Mouse (Mus musculus) MEL (cell line): ENCODE measurements around the gene Gm20388. TPM values are rescaled to one million over a fixed set of nuclear protein-coding genes. Genes with fewer than 3 reads are reported as not detected.

ENCODE experiments used
- DNase-seq: peaks from one replicate; pipeline ENCODE4 v3.0.0; 2011; ENCODE audit warnings: low read depth, low spot score
- H3K27ac ChIP-seq: 2 replicates; pipeline ENCODE4 v1.5.1; 2012; ENCODE audit warnings: low read depth, mild to moderate bottlenecking, control low read depth, low read length, moderate library complexity; ENCODE audit not compliant: control insufficient read depth
- H3K27me3 ChIP-seq, 2 experiments: fragments of 150-350 bp in 1 of 2; sonication (generic) in 1 of 2; 2 replicates each; pipeline ENCODE4 v1.6.1; 2012; ENCODE audit warnings: low read length in 2 of 2, mild to moderate bottlenecking in 2 of 2, improper control_type of control experiment in 1 of 2, moderate library complexity in 1 of 2; ENCODE audit not compliant: insufficient read depth in 2 of 2, control insufficient read depth in 1 of 2
- H3K36me3 ChIP-seq, 2 experiments: 2 replicates each; pipeline ENCODE4 v1.6.1; 2012 to 2014; ENCODE audit warnings: low read length in 2 of 2, improper control_type of control experiment in 1 of 2, inconsistent platforms in 1 of 2, mild to moderate bottlenecking in 1 of 2; ENCODE audit not compliant: insufficient read depth in 2 of 2, control insufficient read depth in 1 of 2
- H3K4me1 ChIP-seq, 2 experiments: fragments of 150-350 bp in 1 of 2; sonication (generic) in 1 of 2; 2 replicates each; pipeline ENCODE4 v1.6.1; 2012; ENCODE audit warnings: low read length in 2 of 2, improper control_type of control experiment in 1 of 2, mild to moderate bottlenecking in 1 of 2; ENCODE audit not compliant: insufficient read depth in 2 of 2, control insufficient read depth in 1 of 2
- H3K4me3 ChIP-seq, 2 experiments: fragments of 150-350 bp in 1 of 2; sonication (generic) in 1 of 2; 2 replicates each; pipeline ENCODE4 v1.5.1; 2012; ENCODE audit warnings: low read depth in 2 of 2, low read length in 2 of 2, mild to moderate bottlenecking in 2 of 2, moderate library complexity in 2 of 2, control low read depth in 1 of 2, improper control_type of control experiment in 1 of 2; ENCODE audit not compliant: control insufficient read depth in 1 of 2, insufficient read depth in 1 of 2
- H3K79me2 ChIP-seq: 2 replicates; pipeline ENCODE4 v1.6.1; 2012; ENCODE audit warnings: mild to moderate bottlenecking, low read length, moderate library complexity; ENCODE audit not compliant: control insufficient read depth, poor library complexity, insufficient read depth
- H3K9ac ChIP-seq: 2 replicates; pipeline ENCODE4 v1.6.1; 2012; ENCODE audit warnings: low read depth, mild to moderate bottlenecking, control low read depth, low read length, moderate library complexity; ENCODE audit not compliant: control insufficient read depth, poor library complexity, severe bottlenecking
- H3K9me3 ChIP-seq: fragments of 150-350 bp; sonication (generic); replicated peaks from 2 replicates; pipeline ENCODE4 v1.6.1; 2012; ENCODE audit warnings: mild to moderate bottlenecking, low read length, improper control_type of control experiment, moderate library complexity; ENCODE audit not compliant: insufficient read depth
- ELF1 ChIP-seq: IDR thresholded peaks from 2 replicates; pipeline ENCODE4 v1.6.1; 2014; ENCODE audit warnings: low read depth, mild to moderate bottlenecking, inconsistent platforms, low read length, improper control_type of control experiment, moderate library complexity
- EP300 ChIP-seq, 2 experiments: IDR thresholded peaks; 2 replicates each; pipeline ENCODE4 v1.6.1; 2011; ENCODE audit warnings: improper control_type of control experiment in 2 of 2, low read length in 2 of 2, low read depth in 1 of 2, mild to moderate bottlenecking in 1 of 2
- ETS1 ChIP-seq: IDR thresholded peaks from 2 replicates; pipeline ENCODE4 v1.6.1; 2012; ENCODE audit warnings: low read depth, mild to moderate bottlenecking, inconsistent platforms, low read length, improper control_type of control experiment, moderate library complexity
- KAT2A ChIP-seq: conservative IDR thresholded peaks from 2 replicates; pipeline ENCODE4 v1.6.1; 2012; ENCODE audit warnings: low read depth, low read length, improper control_type of control experiment, inconsistent platforms
- MAX ChIP-seq: IDR thresholded peaks from 2 replicates; pipeline ENCODE4 v1.6.1; 2011; ENCODE audit warnings: low read length, improper control_type of control experiment
- MEF2A ChIP-seq: IDR thresholded peaks from 2 replicates; pipeline ENCODE4 v1.6.1; 2014; ENCODE audit warnings: low read depth, mild to moderate bottlenecking, inconsistent platforms, low read length, improper control_type of control experiment; ENCODE audit not compliant: poor library complexity, insufficient replicate concordance, severe bottlenecking; ENCODE audit errors: extremely low read depth
- MXI1 ChIP-seq: IDR thresholded peaks from 2 replicates; pipeline ENCODE4 v1.6.1; 2011; ENCODE audit warnings: mild to moderate bottlenecking, low read depth, low read length, improper control_type of control experiment
- POLR2AphosphoS5 ChIP-seq: IDR thresholded peaks from 2 replicates; pipeline ENCODE4 v1.6.1; 2012; ENCODE audit warnings: low read depth, borderline replicate concordance, mild to moderate bottlenecking, inconsistent platforms, low read length, moderate library complexity, mixed read lengths
- SIN3A ChIP-seq: IDR thresholded peaks from 2 replicates; pipeline ENCODE4 v1.6.1; 2012; ENCODE audit warnings: low read length, improper control_type of control experiment, inconsistent platforms
- SMC3 ChIP-seq: IDR thresholded peaks from 2 replicates; pipeline ENCODE4 v1.6.1; 2011; ENCODE audit warnings: low read depth, low read length, improper control_type of control experiment
- TCF12 ChIP-seq: IDR thresholded peaks from 2 replicates; pipeline ENCODE4 v1.6.1; 2014; ENCODE audit warnings: low read depth, mild to moderate bottlenecking, inconsistent platforms, low read length, improper control_type of control experiment, moderate library complexity
- USF1 ChIP-seq: IDR thresholded peaks from 2 replicates; pipeline ENCODE4 v1.6.1; 2014; ENCODE audit warnings: low read depth, mild to moderate bottlenecking, inconsistent platforms, low read length, improper control_type of control experiment, moderate library complexity
- USF2 ChIP-seq, 2 experiments: IDR thresholded peaks; 2 replicates each; pipeline ENCODE4 v1.6.1; 2011 to 2012; ENCODE audit warnings: improper control_type of control experiment in 2 of 2, low read length in 2 of 2, borderline replicate concordance in 1 of 2, inconsistent platforms in 1 of 2, low read depth in 1 of 2, mild to moderate bottlenecking in 1 of 2; ENCODE audit not compliant: insufficient read depth in 1 of 2
- polyA plus RNA-seq, 2 experiments: library from polyadenylated mRNA; stranded (reverse) in 1 of 2; unstranded in 1 of 2; fragments of >175 nt in 1 of 2; fragments of >200 nt in 1 of 2; gene quantifications; 2 replicates each; pipeline versions ENCODE4 v1.2.1 to v1.2.4; 2012; ENCODE audit warnings: low replicate concordance in 2 of 2, low read depth in 1 of 2; ENCODE audit not compliant: insufficient read length in 2 of 2, insufficient read depth in 1 of 2, missing spikeins in 1 of 2
- total RNA-seq: library from RNA; depleted of rRNA; stranded (reverse); fragments of 300-350 nt; gene quantifications from 2 replicates; pipeline ENCODE4 v1.2.3, GENCODE M21; 2012

Gm20388 gene
- total and polyA plus RNA-seq, 3 experiments = 11.1 to 17.8 TPM; not detected in 1

DNA sequence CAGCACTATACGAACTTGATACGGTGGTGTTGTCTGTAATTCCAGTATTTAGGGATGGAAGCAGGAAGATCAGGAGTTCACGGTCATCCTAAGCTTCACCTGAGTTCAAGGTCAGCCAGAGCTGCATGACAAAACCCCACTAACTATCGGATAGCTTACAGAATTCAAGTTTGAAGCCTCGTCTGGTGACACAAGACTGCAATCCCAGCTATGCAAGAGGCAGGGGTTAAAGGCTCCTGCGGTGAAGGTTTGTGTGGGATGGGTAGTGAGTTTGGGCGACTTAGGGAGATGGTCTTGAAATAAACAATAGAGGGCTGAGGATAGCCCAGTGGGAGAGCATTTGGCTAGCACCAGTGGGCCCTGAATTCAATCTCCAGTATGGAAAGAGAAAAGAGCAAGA, 4287.6 kb downstream of the Gm20388 start:
- Histone ChIP-seq H3K9ac (no peak overlapping the region), H3K4me3 (no peak overlapping the region), H3K36me3 (no peaks in the 10 kb centered on the region), H3K79me2 (no peaks in the 10 kb centered on the region), H3K9me3 (no peaks in the 10 kb centered on the region), H3K27ac (no peak overlapping the region), H3K27me3 (peaks cover 0 to 2% of the 10 kb centered on the region in 2 experiments; a peak in 1 of 4 replicates), H3K4me1 (no peaks in the 10 kb centered on the region)
- no peak for DNase-seq
- no peak for TF ChIP-seq MAX
- no peak for TF ChIP-seq ELF1
- TF ChIP-seq MEF2A = no peak
- no peak for TF ChIP-seq SIN3A

DNA sequence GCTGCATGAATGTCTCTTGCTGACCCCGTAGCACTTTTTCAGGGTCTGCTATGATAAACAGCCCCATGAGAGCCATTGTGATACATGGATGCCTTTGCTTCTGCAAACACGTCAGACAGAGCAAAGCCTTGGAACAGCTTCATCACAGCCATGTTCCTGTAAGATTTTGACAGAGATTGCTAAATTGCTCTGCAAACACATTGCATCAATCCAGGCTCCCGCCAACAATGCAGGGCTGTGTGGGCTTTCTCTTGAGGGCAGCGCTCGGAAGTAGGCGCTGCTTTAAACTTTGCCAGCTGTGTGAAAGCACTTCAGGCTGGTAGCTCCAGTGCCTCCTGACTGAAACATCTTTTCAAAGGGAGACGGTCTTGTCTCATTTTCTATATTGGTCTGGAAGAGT, 4289.8 kb downstream of the Gm20388 start:
- Histone ChIP-seq H3K4me3 (no peak overlapping the region), H3K4me1 (no peaks in the 10 kb centered on the region), H3K27me3 (peaks cover 0 to 3% of the 10 kb centered on the region in 2 experiments; a peak in 1 of 4 replicates), H3K79me2 (no peaks in the 10 kb centered on the region), H3K9me3 (no peaks in the 10 kb centered on the region), H3K36me3 (no peaks in the 10 kb centered on the region), H3K27ac (no peak overlapping the region), H3K9ac (no peak overlapping the region)
- no peak for TF ChIP-seq POLR2AphosphoS5
- no peak for TF ChIP-seq ETS1
- TF ChIP-seq SMC3 = no peak
- no peak for TF ChIP-seq MXI1
- TF ChIP-seq EP300 (IDR thresholded peaks at IDR 0.05; ENCODE audit: low read depth in 1 of 2, low read length in 2 of 2) = no peak
- no peak for TF ChIP-seq MEF2A
- no peak for TF ChIP-seq TCF12
- TF ChIP-seq USF2 (IDR thresholded peaks at IDR 0.05; ENCODE audit: borderline replicate concordance in 1 of 2, insufficient read depth in 1 of 2, low read depth in 1 of 2, low read length in 2 of 2) = no peak
- no peak for DNase-seq

DNA sequence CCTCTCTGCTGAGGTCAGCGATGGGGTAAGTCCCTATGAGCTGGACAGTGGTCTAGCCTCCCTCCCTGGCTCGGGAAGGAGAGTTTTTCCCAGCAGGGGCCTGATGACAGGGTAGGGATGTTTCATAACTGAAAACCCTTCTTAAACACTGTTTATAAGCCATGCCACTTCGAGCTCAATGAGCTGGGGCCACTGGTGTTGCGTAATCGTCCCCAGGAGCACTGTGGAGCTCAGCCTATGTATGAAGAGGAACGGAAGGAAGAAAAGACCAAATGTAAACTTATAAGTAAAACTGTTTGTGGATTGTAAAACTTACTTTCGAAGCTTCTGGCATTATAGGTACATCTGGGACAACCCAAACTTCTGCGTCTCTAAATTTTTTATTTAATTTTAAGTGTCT, 4291.1 kb downstream of the Gm20388 start:
- DNase-seq = no peak

More for the DNA sequence above, 4291.1 kb downstream of the Gm20388 start:
- no peaks in the 10 kb centered on the region for H3K79me2 ChIP-seq
- H3K27ac ChIP-seq = no peak overlapping the region
- H3K4me1 ChIP-seq = no peaks in the 10 kb centered on the region
- no peak overlapping the region for H3K9ac ChIP-seq
- no peaks in the 10 kb centered on the region for H3K36me3 ChIP-seq
- peaks cover 0 to 3% of the 10 kb centered on the region in 2 experiments; a peak in 1 of 4 replicates for H3K27me3 ChIP-seq
- H3K9me3 ChIP-seq = no peaks in the 10 kb centered on the region
- H3K4me3 ChIP-seq = no peak overlapping the region
- TF ChIP-seq SMC3 (no peak), USF1 (no peak), KAT2A (no peak)
- TF ChIP-seq, all 39 proteins: peak for 0
